Mouse (Mus musculus) gastrocnemius, adult 18-20 months (tissue): ENCODE measurements around the gene Usp32. TPM values are rescaled to one million over a fixed set of nuclear protein-coding genes. Genes with fewer than 3 reads are reported as not detected.
"Not testable (repeated sequence)": the region's sequence is repeated elsewhere in the genome, so short reads cannot be mapped to it uniquely, and the experiment has no call there.

Experiments
- DNase-seq: peaks from one replicate; pipeline ENCODE4 v3.0.0; 2021; ENCODE audit warnings: low spot score
- long read RNA-seq, 2 experiments: library from polyadenylated mRNA; stranded (forward); transcript quantifications; one replicate each; pipeline ENCODE4 v2.0.0; 2021
- total RNA-seq, 2 experiments: library from RNA; stranded (reverse); gene quantifications; 2 replicates each; pipeline ENCODE4 v1.2.3; 2021

Gene Usp32
- 10 to 100 TPM; 11.2 to 12.7 TPM for total RNA-seq
- long read RNA-seq, experiment 1, full-length matches to known transcripts: 1 of 3 reads
- long read RNA-seq, experiment 1, partial matches to known transcripts: 1 of 3 reads
- long read RNA-seq, experiment 1, other reads (novel, unspliced or antisense): 1 of 3 reads
- long read RNA-seq, experiment 2, full-length matches to known transcripts: 3 of 7 reads
- long read RNA-seq, experiment 2, partial matches to known transcripts: 4 of 7 reads
- long read RNA-seq, experiment 2, other reads (novel, unspliced or antisense): 0 of 7 reads

DNA sequence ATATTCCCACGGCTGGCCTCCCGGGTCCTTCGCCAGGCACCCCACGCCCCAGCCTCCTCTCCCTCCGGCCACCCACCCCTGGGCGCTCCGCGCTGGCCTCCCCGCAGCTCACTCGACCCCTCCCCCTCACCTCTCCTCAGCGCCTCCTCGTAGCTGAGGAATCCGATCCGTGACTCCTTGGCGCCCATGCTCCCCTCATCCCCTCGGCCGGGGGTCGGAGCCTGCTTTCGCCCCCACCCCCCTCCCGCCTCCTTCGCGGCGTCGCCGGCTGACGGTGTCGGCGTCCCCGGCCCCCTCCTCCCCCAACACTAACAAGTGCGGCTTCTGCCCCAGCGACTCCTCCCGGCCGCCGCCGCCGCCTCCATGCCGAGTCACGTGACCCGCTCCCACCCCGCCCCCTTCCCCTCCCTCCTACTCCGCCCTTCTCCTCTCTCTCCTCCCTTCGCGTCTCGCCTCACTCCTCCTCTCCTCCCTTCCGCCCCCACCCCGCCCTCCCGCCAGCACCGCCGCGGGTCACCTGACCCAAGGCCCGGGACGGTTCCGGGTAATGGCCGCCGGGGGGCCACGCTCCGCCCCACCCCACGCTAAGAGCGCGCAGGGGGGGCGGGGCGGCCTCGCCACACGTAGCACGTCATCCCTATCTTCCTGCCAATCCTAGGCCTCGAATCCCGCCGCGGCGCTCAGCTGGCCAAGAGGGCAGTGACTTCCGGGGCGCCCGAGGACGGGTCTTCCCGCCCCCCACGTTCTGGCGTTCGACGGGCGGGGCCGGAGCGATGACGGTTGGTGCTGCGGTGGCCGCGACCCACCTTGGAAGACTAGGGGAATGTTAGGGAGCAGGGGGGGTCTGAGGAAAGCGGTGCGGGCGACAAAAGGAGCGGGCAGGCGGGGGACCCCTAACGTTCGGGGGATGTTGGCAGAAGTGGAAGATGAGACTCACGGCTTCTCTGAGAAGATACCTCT is at the start of gene Usp32:
Gene Usp32 (minus strand): TSS at position 581 of the 960 bp plus-strand sequence.
- DNase-seq: peak; percentile 95

DNA sequence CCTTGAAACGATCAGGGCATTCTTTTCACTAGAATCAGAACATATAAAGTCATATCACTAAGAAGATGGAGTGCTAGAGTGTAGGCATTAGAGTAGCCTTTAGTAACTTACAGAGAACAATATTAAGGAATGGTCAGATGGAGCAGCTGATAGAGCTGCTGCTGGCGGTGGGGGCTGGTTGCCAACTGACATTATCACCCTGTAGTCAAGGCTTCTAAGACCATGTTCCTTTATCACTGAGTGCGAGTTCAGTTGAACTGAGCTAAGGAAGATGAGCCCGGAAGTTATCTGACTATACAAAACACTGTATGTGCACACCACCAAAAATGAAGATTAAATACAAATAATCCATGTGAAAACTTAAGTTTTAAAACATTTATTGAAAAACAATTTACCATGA is 49.1 kb upstream of the Usp32 start:
- no peak for DNase-seq

DNA sequence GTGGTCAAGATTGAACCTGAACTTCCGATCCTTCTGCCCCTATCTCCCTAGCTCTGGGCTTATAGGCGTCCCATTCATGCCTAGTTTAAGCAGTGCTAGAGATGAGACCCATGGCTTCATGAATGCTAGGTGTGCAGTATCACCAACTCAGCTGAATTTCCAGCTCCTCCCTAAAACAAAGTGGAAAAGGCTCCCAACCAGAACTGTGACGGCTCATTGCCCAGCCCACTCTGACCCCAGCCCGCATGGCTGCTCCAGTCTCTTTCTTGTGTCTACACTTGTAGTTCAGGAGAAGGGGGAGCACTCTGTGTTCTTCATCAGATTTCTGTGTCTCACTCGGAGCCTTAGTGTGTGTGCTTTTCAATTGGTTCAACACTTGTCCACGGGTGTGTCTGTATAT is 44.9 kb upstream of the Usp32 start:
- no peak for DNase-seq

DNA sequence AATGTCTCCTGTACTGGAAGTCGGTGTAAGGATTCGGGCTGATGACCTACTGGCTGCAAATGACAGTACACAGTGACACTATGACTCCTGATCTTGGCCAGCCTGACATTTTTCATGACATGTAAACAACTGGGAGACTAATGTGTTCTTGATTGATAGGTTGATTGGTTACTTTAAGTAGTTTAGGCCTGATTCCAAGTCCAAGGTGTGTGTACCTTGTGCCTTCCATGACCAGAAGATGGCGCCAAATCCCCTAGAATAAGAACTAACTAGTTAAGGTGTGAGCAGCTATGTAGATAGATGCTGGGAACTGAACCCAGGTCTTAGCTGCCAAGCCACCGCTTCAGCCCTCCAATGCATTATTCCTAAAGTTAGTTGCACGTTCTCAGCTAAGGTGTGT is 44.1 kb upstream of the Usp32 start:
- peak; percentile 48 for DNase-seq

DNA sequence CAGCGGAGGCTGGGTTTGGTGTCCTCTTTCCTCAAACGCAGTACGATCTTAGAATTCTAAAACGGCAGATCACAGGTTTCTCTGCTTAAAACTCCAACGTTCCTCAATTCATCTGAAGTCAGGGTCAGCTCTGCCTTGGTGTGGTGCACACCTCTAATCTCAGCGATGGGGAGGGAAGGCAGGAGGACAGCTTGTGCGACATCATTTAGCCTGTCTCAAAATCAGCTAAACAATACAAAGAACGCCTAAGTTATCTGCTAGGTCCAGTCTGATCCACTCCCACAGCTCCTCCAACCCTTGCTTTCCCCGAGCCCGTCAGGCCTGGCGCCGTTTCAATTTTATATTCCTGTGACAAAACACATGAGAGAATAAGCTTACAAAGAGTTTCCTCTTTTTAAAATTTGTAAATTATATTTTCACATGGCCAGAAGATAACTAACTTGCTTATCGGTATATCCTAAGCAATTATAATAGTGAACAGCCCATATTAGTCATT is 43.4 kb upstream of the Usp32 start:
- DNase-seq: no peak

DNA sequence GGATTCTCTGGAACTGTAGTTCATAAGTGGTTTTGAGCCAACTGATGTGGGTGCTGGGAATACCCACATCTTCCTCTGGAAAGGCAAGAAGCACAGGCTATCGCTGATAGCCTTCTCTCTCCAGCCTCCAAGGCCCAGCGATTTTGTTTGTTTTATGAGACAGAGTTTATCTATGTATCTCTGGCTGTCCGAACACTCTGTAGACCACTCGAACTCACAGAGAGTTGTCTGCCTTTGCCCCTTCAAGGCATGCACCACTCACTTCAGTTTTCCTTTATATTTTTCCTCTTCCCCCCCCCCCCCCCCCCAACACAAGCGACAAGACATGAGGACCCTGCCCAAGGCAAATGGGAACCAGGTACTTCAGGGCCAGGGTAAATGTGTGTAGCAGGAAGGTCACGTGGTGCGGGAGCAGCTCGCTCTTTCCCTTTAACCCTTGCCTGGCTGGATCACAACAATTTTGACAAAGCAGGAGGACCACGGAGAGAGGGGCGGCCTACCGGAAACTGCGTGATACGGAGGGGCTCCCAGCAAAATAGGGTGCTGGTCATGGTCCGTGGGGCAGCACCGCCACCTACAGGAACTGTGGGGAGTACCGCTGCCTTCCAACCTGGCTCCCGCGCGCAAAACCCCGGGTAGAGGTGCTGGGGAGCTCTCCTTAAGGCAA is 42.8 kb upstream of the Usp32 start:
- peak; percentile 46 for DNase-seq

DNA sequence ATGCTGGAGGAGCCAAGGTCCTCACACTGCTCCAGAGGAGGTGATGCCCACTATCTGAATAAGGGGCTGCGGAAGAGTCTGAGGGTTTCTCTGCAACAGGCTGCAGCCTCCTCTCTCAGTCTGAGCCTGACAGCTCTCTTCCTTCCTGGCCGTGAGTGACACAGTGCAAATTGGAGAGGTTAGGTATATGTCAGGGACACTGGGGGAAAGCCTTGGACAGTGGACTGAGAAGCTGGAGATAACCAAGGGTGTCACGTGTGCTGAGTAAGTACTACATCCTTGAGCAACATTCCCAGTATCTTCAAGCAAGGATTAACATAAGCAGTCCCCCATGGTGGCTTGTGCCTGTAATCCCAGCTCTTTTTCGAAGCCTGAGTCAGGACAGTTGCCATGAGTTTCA is 38.5 kb upstream of the Usp32 start:
- DNase-seq: no peak

DNA sequence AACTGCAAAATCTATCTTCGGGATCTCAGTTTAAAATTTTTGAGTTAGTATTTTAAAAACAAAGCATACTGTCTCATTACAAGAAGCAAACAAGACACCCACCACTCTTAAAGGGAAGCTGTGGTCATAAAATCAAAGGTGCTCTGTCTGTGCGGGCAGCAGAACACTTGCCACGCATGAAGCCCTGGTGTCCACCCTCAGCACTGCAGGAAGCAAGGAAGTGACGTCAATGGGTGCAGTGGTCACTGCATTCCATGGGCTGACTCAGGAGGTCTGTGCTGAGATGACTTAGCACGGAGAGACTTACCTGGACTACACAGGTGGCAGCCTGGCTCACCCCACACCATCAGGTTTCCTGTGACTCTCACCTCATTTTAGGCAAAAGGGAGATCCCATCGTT is 37.8 kb upstream of the Usp32 start:
- DNase-seq: no peak

DNA sequence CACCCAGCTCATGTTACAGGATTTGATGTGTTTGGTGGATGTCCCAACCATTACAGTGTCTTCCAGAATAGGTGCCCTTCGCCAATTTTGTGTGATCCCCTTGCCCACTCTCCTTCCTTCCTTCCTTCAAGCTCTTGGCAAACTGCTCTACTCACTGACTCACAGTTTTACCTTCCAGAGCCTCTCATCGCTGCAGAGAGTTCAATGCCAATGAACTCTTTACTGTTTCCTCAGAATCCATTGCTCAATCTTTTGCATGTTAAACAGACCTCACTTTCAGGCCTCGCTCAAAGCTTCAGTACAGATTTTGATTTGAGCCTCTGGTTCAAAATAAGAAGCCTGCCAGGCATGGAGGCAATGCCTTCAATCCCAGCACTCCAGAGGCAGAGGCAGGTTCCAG is 36.0 kb upstream of the Usp32 start:
- no peak for DNase-seq

DNA sequence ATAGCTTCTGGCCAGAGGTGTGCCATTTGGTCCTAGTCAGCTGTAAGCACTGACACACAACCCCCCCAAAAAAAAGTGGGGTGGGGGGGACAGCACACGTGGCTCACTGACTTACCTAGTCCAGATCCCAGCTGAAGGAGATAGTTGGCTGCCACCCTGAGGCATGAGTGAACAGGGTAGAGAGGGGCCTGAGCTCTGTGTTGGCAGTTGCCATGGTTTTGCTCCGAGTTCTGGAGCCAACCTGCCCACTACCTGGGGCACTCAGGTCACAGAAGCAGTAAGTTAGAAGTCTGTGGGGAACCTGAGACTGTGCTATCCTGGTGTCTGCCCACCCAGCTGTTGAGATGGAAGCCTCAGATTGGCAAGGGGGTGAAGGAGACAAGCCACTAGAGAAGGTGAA is 30.9 kb upstream of the Usp32 start:
- no peak for DNase-seq

DNA sequence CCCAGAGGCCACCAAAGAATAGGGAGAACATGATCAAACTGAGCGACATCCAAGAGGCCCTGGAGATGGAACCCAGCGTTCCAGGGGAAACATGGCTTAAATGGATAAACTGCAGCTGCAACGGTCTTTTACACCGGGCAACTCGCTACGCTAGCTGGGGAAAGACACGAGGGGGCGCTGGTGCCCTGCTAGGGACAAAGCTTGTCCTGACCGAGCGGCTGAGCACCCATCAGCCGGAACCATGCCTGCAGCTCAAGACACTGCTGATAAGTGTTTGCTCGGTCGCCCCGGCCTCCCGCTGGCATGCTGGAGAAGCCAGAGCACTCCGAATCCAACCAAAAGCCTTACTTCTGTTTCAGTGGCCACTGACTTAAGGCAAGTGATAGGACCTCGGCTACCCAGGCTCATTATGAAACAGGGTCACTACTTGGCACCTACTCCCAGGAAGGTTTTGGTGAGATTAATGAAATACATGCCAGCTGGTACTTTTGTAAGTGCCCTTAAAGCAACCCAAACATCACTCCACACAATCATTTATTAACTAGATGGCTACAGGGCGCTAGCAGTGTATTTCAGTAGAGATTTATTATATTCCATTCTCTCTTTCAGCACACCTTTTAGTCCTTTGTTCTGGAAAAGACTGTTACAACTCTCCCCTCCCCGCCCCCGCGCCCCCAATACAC is 30.2 kb upstream of the Usp32 start, which contains the start of gene 1700125H20Rik:
Gene 1700125H20Rik (plus strand): TSS at position 347 of the 683 bp plus-strand sequence.
- DNase-seq: peak; percentile 89

DNA sequence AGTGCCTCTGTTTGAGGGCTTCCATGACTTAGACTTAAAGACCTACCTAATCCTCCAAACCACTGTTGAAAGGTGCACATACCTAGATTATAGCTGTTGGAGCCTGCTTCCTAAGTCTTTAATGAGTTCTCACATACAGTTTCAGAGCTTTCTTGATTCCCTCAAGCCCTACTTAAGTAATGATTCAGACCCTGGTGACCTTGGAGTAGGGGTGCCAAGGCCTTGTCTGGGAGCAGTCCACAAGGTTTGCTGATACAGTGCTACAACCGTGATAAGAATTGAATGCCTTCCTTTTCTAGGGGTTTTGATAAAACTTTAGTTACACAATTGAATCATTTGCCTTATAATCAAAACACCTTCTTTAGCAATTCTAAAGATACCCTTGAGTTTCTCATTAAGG is 27.5 kb upstream of the Usp32 start:
- DNase-seq: no peak

DNA sequence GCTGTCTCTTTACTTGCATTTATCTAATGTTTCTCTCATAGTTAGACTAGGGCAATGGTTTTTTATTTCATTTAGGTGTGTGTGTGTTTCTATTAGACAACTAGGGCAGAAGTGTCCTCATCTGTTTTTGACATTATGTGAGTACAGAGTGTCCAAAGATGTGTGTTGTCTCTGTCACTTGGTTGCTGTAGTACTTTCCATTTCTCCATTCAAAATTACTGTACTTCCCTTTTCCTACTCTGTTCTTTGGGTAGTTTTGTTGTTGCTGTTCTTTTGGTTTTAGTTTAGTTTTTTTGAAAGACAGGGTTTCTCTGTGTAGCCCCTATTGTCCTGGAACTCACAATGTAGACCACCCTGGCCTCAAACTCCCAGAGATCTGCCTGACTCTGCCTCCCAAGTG is 24.4 kb upstream of the Usp32 start:
- DNase-seq: no peak

DNA sequence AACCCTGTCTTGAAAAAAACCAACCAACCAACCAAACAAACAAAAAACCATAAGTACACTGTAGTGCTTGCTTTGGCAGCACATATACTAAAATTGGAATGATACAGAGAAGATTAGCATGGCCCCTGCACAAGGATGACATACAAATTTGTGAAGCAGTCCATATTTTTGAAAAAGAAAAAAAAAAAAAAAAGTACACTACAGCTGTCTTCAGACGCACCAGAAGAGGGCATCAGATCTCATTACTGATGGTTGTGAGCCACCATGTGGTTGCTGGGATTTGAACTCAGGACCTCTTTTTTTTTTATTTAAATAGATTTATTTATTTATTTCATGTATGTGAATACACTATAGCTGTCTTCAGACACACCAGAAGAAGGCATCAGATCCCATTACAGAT is 23.1 kb upstream of the Usp32 start:
- not testable (repeated sequence) for DNase-seq

DNA sequence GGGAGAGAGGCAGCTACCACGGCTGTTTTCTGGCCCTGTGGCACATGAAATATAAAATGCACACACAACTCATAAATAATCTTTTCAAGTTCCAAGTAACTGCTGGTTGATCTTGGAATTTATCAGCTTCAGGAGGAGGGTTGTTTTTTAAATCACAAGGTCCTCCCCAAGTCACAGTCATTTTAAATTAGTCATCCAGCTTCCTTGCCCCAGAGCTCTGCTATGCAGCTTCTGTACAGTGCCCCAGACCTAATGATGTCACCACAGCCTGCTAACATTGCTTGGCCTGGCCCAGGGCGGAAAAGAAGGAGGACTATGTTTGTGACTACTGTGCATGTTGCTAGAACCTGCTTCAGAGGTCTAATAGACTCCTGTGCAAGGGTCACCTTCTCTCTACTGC is 17.3 kb upstream of the Usp32 start:
- DNase-seq: no peak

DNA sequence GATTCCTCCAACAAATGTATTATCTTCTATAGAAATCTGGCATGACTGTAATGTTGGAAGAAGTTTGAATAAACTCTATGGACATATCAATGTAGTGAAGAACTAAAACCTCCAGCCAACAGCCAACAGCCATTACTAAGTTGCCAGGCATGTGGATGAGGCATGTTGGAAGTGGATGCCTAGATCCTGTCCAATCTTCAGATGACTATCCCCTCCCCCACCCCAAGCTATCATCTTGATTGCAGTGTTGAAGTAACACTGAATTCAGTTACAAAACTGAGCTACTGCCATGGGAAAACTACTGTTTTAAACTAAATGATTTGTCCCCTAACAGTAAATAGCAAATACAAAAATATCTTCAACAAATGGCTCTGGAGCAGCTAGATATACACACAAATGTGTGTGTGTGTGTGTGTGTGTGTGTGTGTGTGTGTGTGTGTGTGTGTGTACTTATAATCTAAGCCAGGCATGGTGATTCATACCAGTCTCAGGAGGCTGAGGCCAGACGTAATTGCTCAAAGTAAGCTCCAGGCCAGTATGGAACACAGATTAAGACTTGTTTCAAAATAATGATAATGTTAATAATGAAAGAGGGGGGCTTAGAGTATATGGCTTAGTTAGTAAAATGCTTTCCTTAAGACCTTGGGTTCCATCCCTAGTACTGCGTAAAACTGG is 12.4 kb upstream of the Usp32 start:
- DNase-seq: no peak

DNA sequence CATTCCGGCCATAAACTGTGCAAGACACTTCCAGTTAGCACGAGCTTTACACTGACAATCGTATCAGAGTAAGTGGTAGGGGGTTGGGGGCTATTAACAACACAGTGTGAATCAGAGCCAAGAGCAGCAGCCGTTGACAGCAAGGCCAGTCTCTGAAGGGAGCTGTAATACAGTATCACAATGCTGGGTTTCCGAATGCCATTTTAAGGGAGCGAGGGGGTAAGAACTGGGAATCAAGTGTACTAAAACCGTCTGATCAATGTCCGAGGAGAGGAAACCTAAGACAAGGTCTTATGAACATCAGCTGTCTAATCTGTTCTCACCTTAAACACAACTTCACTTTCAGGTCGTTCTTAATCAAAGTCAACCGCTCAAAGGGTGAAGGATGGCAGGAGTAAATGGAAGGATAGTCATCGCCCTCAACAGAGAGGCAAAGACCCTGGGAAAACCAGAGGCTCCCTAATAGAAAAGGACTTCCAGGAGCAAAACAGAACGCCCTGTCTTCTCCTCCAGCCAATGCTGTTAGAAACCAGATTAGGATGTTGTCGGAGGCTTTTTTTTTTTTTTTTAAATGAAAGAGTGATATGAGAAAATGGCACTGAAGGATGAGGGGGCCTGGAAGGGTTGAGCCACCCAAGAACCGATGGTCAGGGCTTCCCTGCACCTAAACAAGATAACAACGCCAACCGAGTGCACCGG is 1.0 kb downstream of the Usp32 start:
- no peak for DNase-seq

DNA sequence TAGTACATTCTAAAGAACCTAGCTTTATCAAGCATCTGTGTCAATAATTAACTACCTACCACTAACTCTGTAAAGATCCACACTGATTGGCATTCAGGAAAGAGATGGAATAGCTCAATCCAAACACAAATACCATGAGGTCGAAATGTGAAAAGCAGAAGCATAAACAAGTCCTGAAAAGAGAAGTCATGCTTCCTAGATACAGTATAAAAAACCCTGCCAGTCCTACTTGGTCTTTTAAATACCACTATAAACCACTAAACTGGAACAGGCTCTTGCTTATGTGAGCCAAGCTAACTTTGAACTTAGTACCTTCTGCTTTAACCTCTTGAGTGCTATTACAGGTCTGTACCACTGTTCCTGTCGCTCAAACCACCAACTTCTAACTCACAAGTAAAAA is 8.4 kb downstream of the Usp32 start:
- no peak for DNase-seq

DNA sequence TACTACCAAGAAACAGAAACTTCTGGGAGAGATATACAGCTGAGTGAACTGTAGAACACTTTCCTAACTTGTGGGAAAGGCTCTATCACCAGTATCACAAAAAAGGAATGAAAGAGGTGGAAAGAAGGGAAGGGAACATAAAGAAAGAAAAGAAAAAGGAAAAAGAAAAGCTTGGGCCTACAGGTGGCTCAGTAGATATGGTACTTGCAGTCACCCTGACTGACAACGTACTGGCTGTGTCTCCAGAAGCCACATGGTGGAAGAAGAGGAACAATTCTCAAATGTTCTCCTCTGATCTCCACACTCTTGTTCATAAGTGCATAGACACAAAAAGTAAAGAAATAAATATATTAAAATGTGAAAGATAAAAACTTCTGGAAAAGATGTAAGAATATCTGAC is 11.1 kb downstream of the Usp32 start:
- no peak for DNase-seq
